Mouse (Mus musculus): ENCODE results near the gene Recql5. TPM values are rescaled to one million over a fixed set of nuclear protein-coding genes. Genes with fewer than 3 reads are reported as not detected.

Recql5 gene
- polyA plus RNA-seq (2014; fragmentation: Nextera tagmentation; extraction: Ambion mirVana): 8.2 and 9.6 TPM in 2 replicates

- Histone ChIP-seq H3K27me3 (ENCODE audit: control insufficient read depth, insufficient read depth, low read length) (no peaks in the 10 kb centered on the region), H3K4me1 (ENCODE audit: control insufficient read depth in 2 of 2, insufficient read depth in 2 of 2, low read length in 2 of 2) (peaks cover 3 to 18% of the 10 kb centered on the region in 2 experiments), H3K4me3 (ENCODE audit: control insufficient read depth in 1 of 2, insufficient read depth in 1 of 2, low read depth in 1 of 2, low read length in 2 of 2) (peak within 1 kb of the TSS; percentile 87 to 98), H3K4me2 (ENCODE audit: low read length) (peak within 1 kb of the TSS; percentile 95), H3K27ac (replicated peaks in 1 of 2; ENCODE audit: control insufficient read depth in 1 of 2, insufficient read depth in 1 of 2, low read depth in 2 of 2, low read length in 2 of 2) (no peak within 1 kb of the TSS; a peak in 1 of 4 replicates), H3K36me3 (ENCODE audit: control insufficient read depth, insufficient read depth, low read length) (peaks cover 44% of the 10 kb centered on the region), H3K9ac (ENCODE audit: low read length) (peak within 1 kb of the TSS; percentile 90), H3K9me3 (ENCODE audit: control insufficient read depth, low read length) (no peaks in the 10 kb centered on the region)
- WGBS: under 1% methylated on average over 28 of the region's 28 CpGs
- peak; percentile 97 for ATAC-seq (ENCODE audit: insufficient number of reproducible peaks, insufficient read depth, low FRiP score, low read depth)
Measured at GRCm38 (mm10) chr11:115933108-115933746, at the start of gene Recql5, which contains the start of gene Sap30bp. Gene Recql5 (minus strand): TSS chr11:115933477. Gene Sap30bp (plus strand): TSS chr11:115933282.

DNA sequence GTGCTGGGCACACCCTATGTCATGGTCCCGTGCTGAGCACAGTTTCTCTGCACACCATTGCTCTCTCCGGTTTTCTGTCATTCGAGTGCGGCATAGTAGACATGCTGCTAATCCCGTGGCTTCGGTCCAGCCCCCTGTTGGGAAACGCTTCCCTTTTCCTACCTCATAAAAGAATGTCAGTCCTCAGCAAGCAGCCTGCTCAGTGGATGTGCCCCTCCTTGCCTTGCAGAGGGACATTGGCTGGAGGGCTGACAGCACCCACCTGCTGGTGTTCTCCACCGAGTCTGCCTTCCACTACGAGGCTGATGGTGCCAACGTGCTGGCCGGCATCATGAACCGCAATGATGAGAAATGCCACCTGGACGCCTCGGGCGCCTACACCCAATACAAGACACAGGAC lies 49.2 kb upstream of the Recql5 start:
- no peak overlapping the region for H3K27ac ChIP-seq (replicated peaks in 1 of 2; ENCODE audit: control insufficient read depth in 1 of 2, insufficient read depth in 1 of 2, low read depth in 2 of 2, low read length in 2 of 2)
- H3K36me3 ChIP-seq (ENCODE audit: control insufficient read depth, insufficient read depth, low read length): no peaks in the 10 kb centered on the region
- ATAC-seq (ENCODE audit: insufficient number of reproducible peaks, insufficient read depth, low FRiP score, low read depth): no peak
- 85% methylated on average over 15 of the region's 15 CpGs for WGBS
- H3K4me3 ChIP-seq (ENCODE audit: control insufficient read depth in 1 of 2, insufficient read depth in 1 of 2, low read depth in 1 of 2, low read length in 2 of 2): no peak overlapping the region
- H3K9ac ChIP-seq (ENCODE audit: low read length): no peak overlapping the region
- peaks cover 11% of the 10 kb centered on the region for H3K27me3 ChIP-seq (ENCODE audit: control insufficient read depth, insufficient read depth, low read length)
- no peaks in the 10 kb centered on the region for H3K4me1 ChIP-seq (ENCODE audit: control insufficient read depth in 2 of 2, insufficient read depth in 2 of 2, low read length in 2 of 2)
- no peak overlapping the region for H3K4me2 ChIP-seq (ENCODE audit: low read length)
- H3K9me3 ChIP-seq (ENCODE audit: control insufficient read depth, low read length): no peaks in the 10 kb centered on the region

GRCm38 (mm10) chr11:115975544-115975943 lies 42.3 kb upstream of the Recql5 start:
- no peak overlapping the region for H3K9ac ChIP-seq (ENCODE audit: low read length)
- H3K4me2 ChIP-seq (ENCODE audit: low read length): peak overlapping the region; percentile 80; the same call in 1 of the 2 replicates
- ATAC-seq (ENCODE audit: insufficient number of reproducible peaks, insufficient read depth, low FRiP score, low read depth): no peak
- H3K36me3 ChIP-seq (ENCODE audit: control insufficient read depth, insufficient read depth, low read length): no peaks in the 10 kb centered on the region
- no peak overlapping the region for H3K27ac ChIP-seq (replicated peaks in 1 of 2; ENCODE audit: control insufficient read depth in 1 of 2, insufficient read depth in 1 of 2, low read depth in 2 of 2, low read length in 2 of 2)
- no peaks in the 10 kb centered on the region for H3K9me3 ChIP-seq (ENCODE audit: control insufficient read depth, low read length)
- peaks cover 54% of the 10 kb centered on the region for H3K27me3 ChIP-seq (ENCODE audit: control insufficient read depth, insufficient read depth, low read length)
- H3K4me1 ChIP-seq (ENCODE audit: control insufficient read depth in 2 of 2, insufficient read depth in 2 of 2, low read length in 2 of 2): peaks cover 6 to 7% of the 10 kb centered on the region in 2 experiments; a peak in 3 of 4 replicates
- peak overlapping the region in 1 of 2 experiments; percentile 46; a peak in 1 of 4 replicates for H3K4me3 ChIP-seq (ENCODE audit: control insufficient read depth in 1 of 2, insufficient read depth in 1 of 2, low read depth in 1 of 2, low read length in 2 of 2)
- 39% methylated on average over 12 of the region's 12 CpGs for WGBS

DNA sequence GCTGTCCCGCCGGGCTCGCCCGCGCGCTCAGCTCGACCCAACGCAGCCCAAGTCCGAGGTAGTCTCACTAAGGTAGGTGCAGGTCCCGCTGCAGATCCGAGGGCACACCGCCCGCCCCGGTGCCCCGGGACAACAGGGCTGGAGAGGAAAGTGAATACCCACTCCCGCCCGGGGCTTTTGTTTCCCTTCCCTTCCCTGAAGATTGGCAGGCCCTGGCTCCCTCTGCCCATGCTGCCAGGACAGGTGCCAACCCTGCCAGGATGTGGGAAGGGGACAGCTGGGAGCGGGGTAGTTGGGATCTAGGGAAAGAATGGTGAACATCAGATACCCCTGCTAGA lies 41.8 kb upstream of the Recql5 start:
- Histone ChIP-seq H3K9ac (ENCODE audit: low read length) (peak overlapping the region; percentile 51), H3K36me3 (ENCODE audit: control insufficient read depth, insufficient read depth, low read length) (no peaks in the 10 kb centered on the region), H3K4me2 (ENCODE audit: low read length) (peak overlapping the region; percentile 80), H3K9me3 (ENCODE audit: control insufficient read depth, low read length) (no peaks in the 10 kb centered on the region), H3K4me1 (ENCODE audit: control insufficient read depth in 2 of 2, insufficient read depth in 2 of 2, low read length in 2 of 2) (peaks cover 6 to 7% of the 10 kb centered on the region in 2 experiments; a peak in 3 of 4 replicates), H3K27ac (replicated peaks in 1 of 2; ENCODE audit: control insufficient read depth in 1 of 2, insufficient read depth in 1 of 2, low read depth in 2 of 2, low read length in 2 of 2) (no peak overlapping the region), H3K4me3 (ENCODE audit: control insufficient read depth in 1 of 2, insufficient read depth in 1 of 2, low read depth in 1 of 2, low read length in 2 of 2) (peak overlapping the region; percentile 45 to 46), H3K27me3 (ENCODE audit: control insufficient read depth, insufficient read depth, low read length) (peaks cover 54% of the 10 kb centered on the region)
- WGBS: 4% methylated on average over 18 of the region's 18 CpGs
- 0 out of 2 replicates have a peak, but pooled peaks have one; percentile 7 for ATAC-seq (ENCODE audit: insufficient number of reproducible peaks, insufficient read depth, low FRiP score, low read depth)

DNA sequence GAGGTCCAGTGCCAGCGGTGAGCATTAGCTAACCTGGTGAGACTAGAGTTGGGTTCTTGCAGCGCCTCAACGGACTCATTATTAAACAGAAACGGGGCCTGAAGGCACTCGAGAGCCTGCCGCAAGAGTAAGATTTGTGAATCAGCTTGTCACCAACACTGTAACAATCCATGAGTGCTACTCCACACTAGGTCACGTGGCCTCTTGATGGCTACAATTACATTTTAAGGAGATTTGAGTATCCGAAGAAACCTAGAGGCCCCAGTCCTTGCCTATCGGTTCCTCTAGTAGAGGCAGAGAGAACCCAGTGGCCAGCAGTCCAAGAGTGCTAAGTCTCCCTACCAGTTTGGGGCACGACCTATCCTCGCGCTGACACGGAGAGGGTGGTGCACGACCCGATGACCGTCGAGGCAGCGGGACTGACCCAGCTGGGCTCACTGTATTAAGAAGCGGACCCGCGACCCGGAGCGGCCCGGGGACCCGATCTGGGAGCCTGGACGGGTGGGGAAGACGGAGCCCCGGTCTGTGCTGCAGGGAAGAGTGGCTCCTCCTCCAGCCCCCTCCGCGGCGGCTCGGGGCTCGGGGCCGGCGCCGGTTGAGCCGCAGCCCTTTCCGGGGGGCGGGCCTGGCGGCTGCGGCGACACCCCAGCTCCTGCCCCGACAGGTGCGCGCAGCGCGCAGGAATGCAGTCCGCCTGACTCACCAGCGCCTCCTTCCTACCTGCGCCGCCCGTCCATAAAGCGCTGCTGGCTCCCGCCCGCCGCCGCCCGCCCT lies 41.2 kb upstream of the Recql5 start, which contains the start of gene Itgb4:
Gene Itgb4 (plus strand): TSS at position 401 of the 774 bp plus-strand sequence.
- peak; percentile 20; the same call in 1 of the 2 replicates for ATAC-seq (ENCODE audit: insufficient number of reproducible peaks, insufficient read depth, low FRiP score, low read depth)

GRCm38 (mm10) chr11:115971016-115971415 lies 37.7 kb upstream of the Recql5 start:
- ATAC-seq (ENCODE audit: insufficient number of reproducible peaks, insufficient read depth, low FRiP score, low read depth): no peak
- H3K4me1 ChIP-seq (ENCODE audit: control insufficient read depth in 2 of 2, insufficient read depth in 2 of 2, low read length in 2 of 2): peaks cover 7 to 10% of the 10 kb centered on the region in 2 experiments; a peak in 3 of 4 replicates
- H3K9ac ChIP-seq (ENCODE audit: low read length): no peak overlapping the region
- WGBS: 66% methylated on average over 6 of the region's 6 CpGs
- no peak overlapping the region for H3K4me3 ChIP-seq (ENCODE audit: control insufficient read depth in 1 of 2, insufficient read depth in 1 of 2, low read depth in 1 of 2, low read length in 2 of 2)
- no peak overlapping the region for H3K27ac ChIP-seq (replicated peaks in 1 of 2; ENCODE audit: control insufficient read depth in 1 of 2, insufficient read depth in 1 of 2, low read depth in 2 of 2, low read length in 2 of 2)
- H3K4me2 ChIP-seq (ENCODE audit: low read length): no peak overlapping the region
- H3K36me3 ChIP-seq (ENCODE audit: control insufficient read depth, insufficient read depth, low read length): peaks cover 11% of the 10 kb centered on the region
- H3K27me3 ChIP-seq (ENCODE audit: control insufficient read depth, insufficient read depth, low read length): peaks cover 29% of the 10 kb centered on the region
- H3K9me3 ChIP-seq (ENCODE audit: control insufficient read depth, low read length): no peaks in the 10 kb centered on the region

More for the DNA sequence above, 41.2 kb upstream of the Recql5 start, which contains the start of gene Itgb4:
- no peak within 1 kb of the TSS for H3K27ac ChIP-seq (replicated peaks in 1 of 2; ENCODE audit: control insufficient read depth in 1 of 2, insufficient read depth in 1 of 2, low read depth in 2 of 2, low read length in 2 of 2)
- H3K4me1 ChIP-seq (ENCODE audit: control insufficient read depth in 2 of 2, insufficient read depth in 2 of 2, low read length in 2 of 2): peaks cover 6 to 7% of the 10 kb centered on the region in 2 experiments; a peak in 3 of 4 replicates
- H3K4me2 ChIP-seq (ENCODE audit: low read length): peak within 1 kb of the TSS; percentile 80
- H3K4me3 ChIP-seq (ENCODE audit: control insufficient read depth in 1 of 2, insufficient read depth in 1 of 2, low read depth in 1 of 2, low read length in 2 of 2): peak within 1 kb of the TSS; percentile 45 to 46
- no peaks in the 10 kb centered on the region for H3K36me3 ChIP-seq (ENCODE audit: control insufficient read depth, insufficient read depth, low read length)
- peak within 1 kb of the TSS; percentile 51 for H3K9ac ChIP-seq (ENCODE audit: low read length)
- H3K27me3 ChIP-seq (ENCODE audit: control insufficient read depth, insufficient read depth, low read length): peaks cover 54% of the 10 kb centered on the region
- 10% methylated on average over 44 of the region's 58 CpGs for WGBS
- no peaks in the 10 kb centered on the region for H3K9me3 ChIP-seq (ENCODE audit: control insufficient read depth, low read length)

GRCm38 (mm10) chr11:115970006-115970673 lies 36.9 kb upstream of the Recql5 start:
- WGBS: 62% methylated on average over 15 of the region's 15 CpGs
- Histone ChIP-seq H3K4me2 (ENCODE audit: low read length) (no peak overlapping the region), H3K9me3 (ENCODE audit: control insufficient read depth, low read length) (no peaks in the 10 kb centered on the region), H3K9ac (ENCODE audit: low read length) (no peak overlapping the region), H3K27ac (replicated peaks in 1 of 2; ENCODE audit: control insufficient read depth in 1 of 2, insufficient read depth in 1 of 2, low read depth in 2 of 2, low read length in 2 of 2) (no peak overlapping the region), H3K36me3 (ENCODE audit: control insufficient read depth, insufficient read depth, low read length) (peaks cover 20% of the 10 kb centered on the region), H3K4me3 (ENCODE audit: control insufficient read depth in 1 of 2, insufficient read depth in 1 of 2, low read depth in 1 of 2, low read length in 2 of 2) (no peak overlapping the region), H3K27me3 (ENCODE audit: control insufficient read depth, insufficient read depth, low read length) (peaks cover 20% of the 10 kb centered on the region), H3K4me1 (ENCODE audit: control insufficient read depth in 2 of 2, insufficient read depth in 2 of 2, low read length in 2 of 2) (peaks cover 8 to 11% of the 10 kb centered on the region in 2 experiments; a peak in 3 of 4 replicates)
- ATAC-seq (ENCODE audit: insufficient number of reproducible peaks, insufficient read depth, low FRiP score, low read depth): no peak

Measured in heart, embryonic 14.5 days (tissue).